Mouse (Mus musculus) heart, embryonic 13.5 days (tissue): Measurements from ENCODE around the gene Coro7. TPM values are rescaled to one million over a fixed set of nuclear protein-coding genes. Genes with fewer than 3 reads are reported as not detected.

ENCODE experiments used
- ATAC-seq: fragments of 200-750 bp; cut with Nextera tagmentation; 2 replicates; pipeline ENCODE4 v1.8.0; 2017; ENCODE audit warnings: moderate TSS enrichment; ENCODE audit not compliant: insufficient number of reproducible peaks, low FRiP score, low TSS enrichment; ENCODE audit errors: extremely low read depth
- H3K27ac ChIP-seq: fragments of 300-500 bp; sonication (generic); replicated peaks from 2 replicates; pipeline ENCODE4 v1.5.1; 2015; ENCODE audit warnings: moderate library complexity, mild to moderate bottlenecking, inconsistent platforms
- H3K27me3 ChIP-seq: fragments of 300-500 bp; sonication (generic); replicated peaks from 2 replicates; pipeline ENCODE4 v1.6.1; 2015; ENCODE audit warnings: mild to moderate bottlenecking, inconsistent platforms
- H3K36me3 ChIP-seq: fragments of 300-500 bp; sonication (generic); 2 replicates; pipeline ENCODE4 v1.6.1; 2015; ENCODE audit warnings: mild to moderate bottlenecking, inconsistent platforms
- H3K4me1 ChIP-seq: fragments of 300-500 bp; sonication (generic); 2 replicates; pipeline ENCODE4 v1.6.1; 2015; ENCODE audit warnings: inconsistent platforms
- H3K4me2 ChIP-seq: fragments of 300-500 bp; sonication (generic); 2 replicates; pipeline ENCODE4 v1.6.1; 2015; ENCODE audit warnings: inconsistent platforms, mild to moderate bottlenecking, moderate library complexity
- H3K4me3 ChIP-seq: fragments of 300-500 bp; sonication (generic); 2 replicates; pipeline ENCODE4 v1.5.1; 2015; ENCODE audit warnings: moderate library complexity, mild to moderate bottlenecking, inconsistent platforms
- H3K9ac ChIP-seq: fragments of 300-500 bp; sonication (generic); 2 replicates; pipeline ENCODE4 v1.6.1; 2015; ENCODE audit warnings: inconsistent platforms, mild to moderate bottlenecking, moderate library complexity
- H3K9me3 ChIP-seq: fragments of 300-500 bp; sonication (generic); 2 replicates; pipeline ENCODE4 v1.6.1; 2016; ENCODE audit warnings: inconsistent platforms
- WGBS: fragments of 180-500 bp; shearing (Covaris S2); methylation state at CpG from one replicate; pipeline ENCODE4 v1.1.7; 2015; ENCODE audit warnings: mixed read lengths; 5-methylcytosine and 5-hydroxymethylcytosine counted together
- polyA plus RNA-seq: library from polyadenylated mRNA; unstranded; fragments of >200 nt; fragmentation: Nextera tagmentation; extraction: Ambion mirVana; gene quantifications from 2 replicates; pipeline ENCODE4 v1.2.1, GENCODE M21; 2015

Coro7 gene
- polyA plus RNA-seq, 1 experiment from 2014 or later: 15.2 TPM

DNA sequence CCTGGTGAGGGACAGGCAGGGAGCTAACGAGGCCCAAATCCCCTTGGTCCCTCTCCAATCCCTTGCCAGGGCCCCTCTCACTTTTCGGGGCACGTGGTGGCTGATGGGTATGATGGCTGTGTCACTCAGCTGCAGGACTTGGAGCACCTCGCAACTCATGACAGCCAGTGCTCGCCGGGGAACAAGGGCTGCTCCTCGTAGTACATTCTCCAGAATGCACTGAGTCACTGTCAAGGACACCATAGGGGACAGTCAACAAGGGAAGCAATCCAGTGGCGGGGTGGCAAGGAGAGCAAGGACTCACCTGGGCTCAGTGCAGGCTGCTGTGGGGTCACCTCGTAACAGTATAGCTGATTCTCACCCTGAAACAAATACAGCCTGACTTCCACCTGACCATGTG lies 44.9 kb downstream of the Coro7 start:
- 60% methylated on average over 9 of the region's 9 CpGs for WGBS
- 0 out of 2 replicates have a peak overlapping the region, but pooled peaks have one; percentile 42 for H3K27ac ChIP-seq
- no peak for ATAC-seq

DNA sequence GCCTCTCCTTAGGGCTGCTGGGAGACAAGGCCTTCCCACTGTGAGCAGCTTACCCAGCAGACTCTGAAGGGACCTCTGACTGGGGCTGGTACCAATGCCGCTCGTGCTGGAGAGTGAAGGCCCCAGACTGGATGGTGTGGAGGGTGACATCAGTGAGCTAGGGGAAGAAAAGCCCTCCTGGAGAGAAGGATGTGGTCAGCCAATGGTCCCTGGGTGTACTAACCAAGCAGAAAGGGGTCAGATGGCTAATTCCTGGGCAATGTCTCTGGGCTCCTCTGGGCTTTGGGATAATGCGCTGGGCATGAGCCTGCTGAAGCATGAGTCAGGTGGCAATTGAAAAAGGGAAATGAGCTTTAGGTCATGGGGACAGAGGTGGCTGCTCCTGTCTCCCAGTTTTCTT lies 45.9 kb downstream of the Coro7 start:
- Histone ChIP-seq H3K9me3 (no peaks in the 10 kb centered on the region), H3K36me3 (peaks cover 7% of the 10 kb centered on the region), H3K4me1 (peaks cover 29% of the 10 kb centered on the region), H3K27me3 (no peaks in the 10 kb centered on the region), H3K27ac (no peak overlapping the region), H3K9ac (no peak overlapping the region), H3K4me3 (no peak overlapping the region), H3K4me2 (no peak overlapping the region)
- WGBS: 90% methylated on average over 3 of the region's 3 CpGs
- no peak for ATAC-seq

More for the DNA sequence above, 44.9 kb downstream of the Coro7 start:
- H3K4me2 ChIP-seq: no peak overlapping the region
- H3K27me3 ChIP-seq: no peaks in the 10 kb centered on the region
- H3K4me3 ChIP-seq: no peak overlapping the region
- no peaks in the 10 kb centered on the region for H3K9me3 ChIP-seq
- H3K9ac ChIP-seq: peak overlapping the region; percentile 40; the same call in 1 of the 2 replicates
- H3K4me1 ChIP-seq: peaks cover 39% of the 10 kb centered on the region
- peaks cover 7% of the 10 kb centered on the region for H3K36me3 ChIP-seq

DNA sequence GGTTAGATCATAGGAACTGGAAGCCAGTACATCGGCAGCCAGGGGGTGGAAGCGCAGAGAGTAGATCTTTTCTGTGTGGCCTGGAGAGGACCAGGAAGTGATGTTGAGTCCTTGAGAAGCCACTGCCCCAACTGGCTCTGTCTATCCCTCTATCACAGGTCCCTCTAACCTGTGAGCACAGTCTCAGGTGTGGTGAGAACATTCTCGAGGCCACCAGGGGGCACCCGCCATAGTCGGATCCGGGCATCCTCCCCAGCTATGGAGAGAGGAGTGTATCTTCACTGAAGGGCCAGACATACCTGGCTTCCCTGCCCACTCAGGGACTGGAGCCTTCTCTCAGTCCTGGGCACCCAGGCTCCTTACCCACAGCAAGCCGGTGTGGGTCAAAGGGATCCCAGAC lies 47.5 kb downstream of the Coro7 start:
- no peaks in the 10 kb centered on the region for H3K9me3 ChIP-seq
- ATAC-seq: no peak
- H3K4me2 ChIP-seq: no peak overlapping the region
- H3K27me3 ChIP-seq: no peaks in the 10 kb centered on the region
- H3K4me3 ChIP-seq: no peak overlapping the region
- no peak overlapping the region for H3K9ac ChIP-seq
- peaks cover 16% of the 10 kb centered on the region for H3K36me3 ChIP-seq
- no peak overlapping the region for H3K27ac ChIP-seq
- WGBS: 47% methylated on average over 7 of the region's 7 CpGs
- peaks cover 35% of the 10 kb centered on the region for H3K4me1 ChIP-seq

DNA sequence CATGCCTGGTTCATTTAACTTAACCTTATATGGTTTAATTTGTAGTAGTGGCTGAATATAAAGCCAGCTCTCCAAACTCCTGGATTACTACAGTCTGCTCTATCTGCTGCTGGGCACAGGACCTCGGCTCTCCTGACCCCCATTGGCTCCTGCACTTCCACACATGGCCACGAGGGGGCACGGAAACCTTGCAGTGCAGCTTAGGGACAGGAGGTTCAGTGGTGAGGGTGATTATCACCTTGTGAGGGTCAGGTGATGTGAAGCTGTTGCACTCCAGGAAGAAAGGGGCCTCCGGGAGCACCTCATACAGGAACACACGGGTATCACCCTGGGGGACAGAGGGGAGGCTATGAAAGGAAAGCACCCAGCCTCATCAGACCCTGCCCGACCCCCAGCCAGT lies 49.6 kb downstream of the Coro7 start:
- no peak for ATAC-seq
- peaks cover 27% of the 10 kb centered on the region for H3K4me1 ChIP-seq
- no peak overlapping the region for H3K4me3 ChIP-seq
- H3K27me3 ChIP-seq: no peaks in the 10 kb centered on the region
- 20% methylated on average over 6 of the region's 6 CpGs for WGBS
- no peak overlapping the region for H3K9ac ChIP-seq
- no peak overlapping the region for H3K27ac ChIP-seq
- peaks cover 21% of the 10 kb centered on the region for H3K36me3 ChIP-seq
- no peak overlapping the region for H3K4me2 ChIP-seq
- no peaks in the 10 kb centered on the region for H3K9me3 ChIP-seq

DNA sequence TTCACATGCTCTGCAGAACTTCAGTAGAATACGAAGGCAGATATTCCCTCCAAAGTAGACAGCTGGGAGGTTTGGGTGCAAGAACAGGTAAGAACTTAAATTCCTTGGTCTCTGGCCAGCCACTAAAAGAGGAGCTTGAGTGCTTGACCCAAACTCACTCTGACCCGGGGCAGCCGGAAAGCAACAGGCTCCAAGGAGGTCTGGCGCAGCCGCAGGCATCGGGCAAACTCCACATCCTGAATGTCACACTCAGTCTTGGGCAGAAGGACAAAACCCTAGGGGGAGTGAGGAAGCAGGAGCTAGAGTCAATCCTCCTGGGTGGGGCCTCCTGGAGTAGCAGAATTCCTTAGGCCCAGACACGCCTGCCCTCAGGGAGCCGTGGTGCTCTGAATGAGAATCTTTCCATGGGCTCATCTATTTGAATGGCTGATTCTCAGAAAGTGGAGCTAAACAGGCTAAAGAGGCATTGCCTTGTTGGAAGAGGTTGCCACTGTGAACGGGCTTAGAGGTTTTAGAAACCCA lies 50.6 kb downstream of the Coro7 start:
- Histone ChIP-seq H3K4me3 (no peak overlapping the region), H3K9ac (no peak overlapping the region), H3K4me2 (no peak overlapping the region), H3K27ac (no peak overlapping the region), H3K36me3 (peaks cover 21% of the 10 kb centered on the region), H3K4me1 (peaks cover 19% of the 10 kb centered on the region), H3K9me3 (no peaks in the 10 kb centered on the region), H3K27me3 (no peaks in the 10 kb centered on the region)
- 90% methylated on average over 9 of the region's 9 CpGs for WGBS
- ATAC-seq: no peak

DNA sequence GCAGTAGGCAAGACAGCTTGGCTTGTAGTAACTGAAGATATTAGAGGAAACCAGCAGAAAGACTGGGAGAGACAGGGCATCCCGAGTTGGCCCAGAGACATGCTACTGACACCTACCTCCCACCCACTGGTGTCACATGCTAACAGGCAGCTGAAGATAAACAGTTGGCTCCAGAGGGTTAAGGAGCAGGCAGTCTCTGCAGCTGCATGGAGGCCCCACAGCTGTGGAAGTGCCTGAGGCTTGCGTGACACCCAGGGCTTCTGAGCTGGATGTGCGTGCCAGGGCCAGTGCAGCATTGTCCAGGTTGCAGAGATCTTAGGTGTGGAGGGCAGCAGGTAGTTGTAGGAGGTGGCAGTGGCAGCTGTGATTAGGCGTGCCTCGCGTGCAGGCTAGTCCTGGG lies 52.5 kb downstream of the Coro7 start:
- Histone ChIP-seq H3K4me2 (no peak overlapping the region), H3K4me3 (no peak overlapping the region), H3K36me3 (peaks cover 14% of the 10 kb centered on the region), H3K27ac (0 out of 2 replicates have a peak overlapping the region, but pooled peaks have one; percentile 17), H3K27me3 (no peaks in the 10 kb centered on the region), H3K9me3 (no peaks in the 10 kb centered on the region), H3K9ac (peak overlapping the region; percentile 30; the same call in 1 of the 2 replicates), H3K4me1 (peaks cover 34% of the 10 kb centered on the region)
- 55% methylated on average over 6 of the region's 6 CpGs for WGBS
- no peak for ATAC-seq

DNA sequence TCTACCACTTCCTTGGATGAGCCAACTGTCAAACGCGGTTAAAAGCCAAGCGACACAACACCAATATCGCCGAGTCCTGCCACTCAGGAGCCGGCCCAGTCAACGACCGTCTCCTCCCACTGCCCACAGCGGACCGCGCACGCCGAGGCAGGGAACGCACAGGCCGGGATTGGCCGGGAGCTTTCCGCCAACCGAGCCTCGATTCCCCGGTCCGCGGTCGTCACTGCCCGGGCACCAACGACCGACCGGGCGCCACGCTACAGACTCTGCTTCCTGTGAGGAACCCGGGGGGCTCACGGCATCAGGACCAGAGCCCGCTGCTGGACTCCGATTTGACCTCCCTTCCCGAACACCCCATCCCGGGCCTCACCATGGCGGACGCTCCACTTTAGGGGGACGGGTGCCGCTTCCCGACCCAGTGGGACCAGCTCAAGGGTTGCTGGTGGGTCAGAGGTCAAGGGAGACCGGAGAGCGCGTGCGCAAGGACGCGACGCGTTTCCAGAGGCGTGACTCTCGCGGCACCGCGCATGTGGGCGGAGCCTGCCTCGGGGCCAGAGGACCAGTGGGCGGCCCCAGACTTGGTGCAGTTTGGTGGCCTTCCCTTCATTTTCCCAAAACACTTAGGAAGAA lies 55.0 kb downstream of the Coro7 start, which contains the start of gene Pam16:
Gene Pam16, minus strand, starts transcription at position 508 of the 630 bp plus-strand sequence.
- H3K4me2 ChIP-seq: peak within 1 kb of the TSS; percentile 85
- under 1% methylated on average over 56 of the region's 56 CpGs for WGBS
- H3K4me3 ChIP-seq: peak within 1 kb of the TSS; percentile 72
- H3K4me1 ChIP-seq: peaks cover 45% of the 10 kb centered on the region
- peak within 1 kb of the TSS; percentile 88 for H3K9ac ChIP-seq
- H3K9me3 ChIP-seq: no peaks in the 10 kb centered on the region
- peak; percentile 89 for ATAC-seq
- H3K36me3 ChIP-seq: peaks cover 17% of the 10 kb centered on the region
- H3K27me3 ChIP-seq: no peaks in the 10 kb centered on the region
- peak within 1 kb of the TSS; percentile 85 for H3K27ac ChIP-seq

DNA sequence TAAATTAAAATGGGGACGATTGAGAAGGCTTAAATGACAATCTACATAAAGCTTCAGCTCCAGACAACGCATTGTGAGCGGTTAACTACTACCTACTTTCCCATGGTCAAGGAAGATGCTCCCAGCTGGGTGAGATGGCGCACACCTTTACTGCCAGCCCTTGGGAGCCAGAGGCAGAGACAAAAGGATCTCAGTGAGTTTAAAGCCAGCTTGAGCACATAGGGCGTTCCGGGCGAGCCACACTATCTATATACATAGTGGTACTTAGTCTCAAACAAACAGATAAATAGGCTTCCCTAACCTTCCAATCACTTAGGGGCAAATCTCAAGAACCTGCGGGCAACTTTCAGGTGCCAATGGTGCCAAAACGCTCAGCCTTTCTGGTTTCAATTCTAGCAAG lies 55.5 kb downstream of the Coro7 start:
- no peaks in the 10 kb centered on the region for H3K27me3 ChIP-seq
- no peaks in the 10 kb centered on the region for H3K9me3 ChIP-seq
- H3K4me3 ChIP-seq: peak overlapping the region; percentile 72
- peak overlapping the region; percentile 88 for H3K9ac ChIP-seq
- no peak for ATAC-seq
- peak overlapping the region; percentile 85 for H3K27ac ChIP-seq
- H3K4me1 ChIP-seq: peaks cover 45% of the 10 kb centered on the region
- H3K36me3 ChIP-seq: peaks cover 22% of the 10 kb centered on the region
- 16% methylated on average over 9 of the region's 9 CpGs for WGBS
- peak overlapping the region; percentile 85 for H3K4me2 ChIP-seq

DNA sequence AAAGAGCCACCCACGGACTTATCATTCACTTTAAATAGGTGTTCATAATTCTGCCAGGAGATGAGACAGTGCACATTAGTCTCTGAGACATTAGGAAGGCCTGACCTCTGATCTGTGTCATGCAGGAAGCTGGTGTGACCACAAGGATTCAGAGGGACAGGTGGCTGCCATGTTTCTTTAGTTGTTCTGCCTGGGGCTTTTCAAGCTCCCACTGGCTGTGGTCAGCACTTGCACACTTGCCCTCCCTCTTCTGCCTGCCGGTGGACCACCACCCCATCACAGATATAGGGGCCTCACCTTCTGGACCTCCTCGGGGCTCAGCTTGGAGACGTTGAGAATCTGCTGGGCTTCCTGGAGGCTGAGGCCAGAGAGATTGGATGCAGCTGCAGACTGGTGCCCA lies 62.7 kb downstream of the Coro7 start:
- Histone ChIP-seq H3K4me3 (no peak overlapping the region), H3K9me3 (no peaks in the 10 kb centered on the region), H3K9ac (no peak overlapping the region), H3K4me1 (peaks cover 13% of the 10 kb centered on the region), H3K27me3 (no peaks in the 10 kb centered on the region), H3K36me3 (peaks cover 77% of the 10 kb centered on the region), H3K27ac (no peak overlapping the region), H3K4me2 (no peak overlapping the region)
- no peak for ATAC-seq
- WGBS: 82% methylated on average over 4 of the region's 4 CpGs

DNA sequence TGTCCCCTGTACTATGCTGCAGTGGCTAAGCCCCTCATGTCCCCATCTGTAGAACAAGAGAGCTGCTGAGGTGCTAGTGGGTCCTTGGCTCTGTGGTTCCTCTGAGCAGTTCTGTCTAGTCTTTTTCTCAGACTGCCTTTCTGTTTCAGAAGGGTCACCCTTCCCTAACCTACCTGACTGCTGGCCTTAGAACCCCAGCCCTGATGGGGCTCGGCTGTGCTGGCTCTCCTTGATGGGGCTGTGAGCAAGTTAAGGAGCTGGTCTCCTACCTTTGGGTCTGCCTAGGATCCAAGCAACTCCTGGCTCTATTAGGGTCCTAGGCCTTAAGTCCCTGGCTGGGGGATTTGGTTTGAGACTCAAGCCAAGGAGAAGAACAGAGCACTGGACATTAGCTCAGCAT lies 64.3 kb downstream of the Coro7 start:
- Histone ChIP-seq H3K9me3 (no peaks in the 10 kb centered on the region), H3K9ac (no peak overlapping the region), H3K27me3 (no peaks in the 10 kb centered on the region), H3K4me1 (peaks cover 7% of the 10 kb centered on the region), H3K36me3 (peaks cover 92% of the 10 kb centered on the region), H3K4me3 (no peak overlapping the region), H3K4me2 (no peak overlapping the region), H3K27ac (no peak overlapping the region)
- WGBS: 96% methylated on average over 1 of the region's 1 CpGs
- no peak for ATAC-seq

DNA sequence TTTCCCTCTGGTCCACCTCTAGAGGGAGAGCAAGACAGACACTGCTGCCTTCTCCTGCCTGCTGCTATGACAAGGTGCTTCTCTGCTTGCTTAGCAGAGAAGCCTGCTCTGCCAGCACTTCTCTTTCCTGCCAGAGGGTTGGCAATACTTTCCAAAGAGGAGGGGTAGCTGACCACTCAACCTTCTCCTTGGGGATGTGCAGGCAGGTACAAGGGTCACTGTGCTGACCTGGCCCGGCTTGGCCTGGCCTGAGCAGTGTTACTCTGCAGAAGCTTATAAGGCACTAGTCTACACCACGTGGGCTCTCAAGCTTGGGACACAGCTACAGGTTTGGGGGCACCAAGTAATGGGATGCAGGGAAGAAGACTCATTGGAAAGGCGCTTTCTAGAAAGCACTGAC lies 64.9 kb downstream of the Coro7 start:
- Histone ChIP-seq H3K36me3 (peaks cover 96% of the 10 kb centered on the region), H3K4me3 (no peak overlapping the region), H3K9ac (no peak overlapping the region; the same call in 1 of the 2 replicates), H3K27me3 (no peaks in the 10 kb centered on the region), H3K9me3 (no peaks in the 10 kb centered on the region), H3K4me1 (0 out of 2 replicates have a peak, but pooled peaks cover 2% of the 10 kb centered on the region), H3K4me2 (no peak overlapping the region), H3K27ac (no peak overlapping the region)
- WGBS: 96% methylated on average over 3 of the region's 3 CpGs
- ATAC-seq: no peak

DNA sequence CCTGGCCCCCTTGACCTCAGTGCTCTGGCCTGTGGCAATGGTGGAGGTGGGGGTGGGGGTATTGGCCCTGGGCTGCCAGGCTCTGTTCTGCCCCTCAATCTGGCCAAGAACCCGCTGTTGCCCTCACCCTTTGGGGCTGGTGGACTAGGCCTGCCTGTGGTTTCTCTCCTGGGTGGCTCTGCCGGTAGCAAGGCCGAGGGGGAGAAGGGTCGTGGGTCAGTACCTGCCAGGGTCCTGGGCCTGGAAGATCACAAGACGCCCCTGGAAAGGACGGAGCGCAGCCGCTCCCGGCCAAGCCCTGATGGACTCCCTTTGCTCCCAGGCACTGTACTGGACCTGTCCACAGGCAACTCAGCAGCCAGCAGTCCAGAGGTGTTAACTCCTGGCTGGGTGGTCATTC lies 65.8 kb downstream of the Coro7 start:
- Histone ChIP-seq H3K36me3 (peaks cover 95% of the 10 kb centered on the region), H3K27ac (no peak overlapping the region), H3K27me3 (no peaks in the 10 kb centered on the region), H3K4me3 (no peak overlapping the region), H3K4me1 (0 out of 2 replicates have a peak, but pooled peaks cover 2% of the 10 kb centered on the region), H3K4me2 (no peak overlapping the region), H3K9ac (no peak overlapping the region), H3K9me3 (no peaks in the 10 kb centered on the region)
- 87% methylated on average over 9 of the region's 9 CpGs for WGBS
- no peak for ATAC-seq
